Mouse (Mus musculus) liver, embryonic 14.5 days (tissue): ENCODE results near the gene BC053393. TPM values are rescaled to one million over a fixed set of nuclear protein-coding genes. Genes with fewer than 3 reads are reported as not detected.

Source experiments
- ATAC-seq: fragments of 200-750 bp; cut with Nextera tagmentation; 2 replicates; pipeline ENCODE4 v1.8.0; 2017; ENCODE audit warnings: moderate number of reproducible peaks, mild to moderate bottlenecking, moderate library complexity; ENCODE audit not compliant: insufficient read depth
- DNase-seq, 3 experiments: peaks; one replicate each; pipeline ENCODE4 v3.0.0-alpha.2; 2012 to 2013; ENCODE audit warnings: low read depth in 3 of 3, low spot score in 3 of 3
- H3K27ac ChIP-seq: fragments of 300-500 bp; sonication (generic); 2 replicates; pipeline ENCODE4 v1.5.1; 2014; ENCODE audit warnings: moderate library complexity, mild to moderate bottlenecking, control low read depth, inconsistent platforms
- H3K27me3 ChIP-seq: fragments of 300-500 bp; sonication (generic); 2 replicates; pipeline ENCODE4 v1.6.1; 2014; ENCODE audit warnings: mild to moderate bottlenecking, low read length, moderate library complexity; ENCODE audit not compliant: control insufficient read depth, insufficient read depth
- H3K36me3 ChIP-seq: fragments of 300-500 bp; sonication (generic); replicated peaks from 2 replicates; pipeline ENCODE4 v1.6.1; 2014; ENCODE audit warnings: low read depth; ENCODE audit not compliant: control insufficient read depth, insufficient read depth
- H3K4me1 ChIP-seq, 2 experiments: fragments of 200-500 bp in 1 of 2; fragments of 300-500 bp in 1 of 2; sonication (generic) in 1 of 2; replicated peaks; 2 replicates each; pipeline ENCODE4 v1.6.1; 2012 to 2014; ENCODE audit warnings: antibody characterized with exemption in 1 of 2, inconsistent platforms in 1 of 2, low read length in 1 of 2; ENCODE audit not compliant: control insufficient read depth in 2 of 2, insufficient read depth in 2 of 2
- H3K4me2 ChIP-seq: fragments of 300-500 bp; sonication (generic); 2 replicates; pipeline ENCODE4 v1.6.1; 2014; ENCODE audit warnings: low read depth, mild to moderate bottlenecking, control low read depth, moderate library complexity
- H3K4me3 ChIP-seq, 2 experiments: fragments of 200-500 bp in 1 of 2; fragments of 300-500 bp in 1 of 2; sonication (generic) in 1 of 2; 2 replicates each; pipeline ENCODE4 v1.5.1; 2012 to 2014; ENCODE audit warnings: low read depth in 2 of 2, low read length in 2 of 2, mild to moderate bottlenecking in 2 of 2, control low read depth in 1 of 2, inconsistent platforms in 1 of 2, moderate library complexity in 1 of 2; ENCODE audit not compliant: insufficient read depth in 1 of 2
- H3K9ac ChIP-seq: fragments of 300-500 bp; sonication (generic); replicated peaks from 2 replicates; pipeline ENCODE4 v1.6.1; 2014; ENCODE audit warnings: mild to moderate bottlenecking, control low read depth, moderate library complexity
- H3K9me3 ChIP-seq: fragments of 300-500 bp; sonication (generic); 2 replicates; pipeline ENCODE4 v1.6.1; 2016; ENCODE audit warnings: low read length, mixed read lengths; ENCODE audit not compliant: control insufficient read depth
- CTCF ChIP-seq: IDR thresholded peaks from 2 replicates; pipeline ENCODE4 v1.5.1; 2016; ENCODE audit warnings: antibody characterized with exemption, low read depth, control low read depth
- EP300 ChIP-seq: IDR thresholded peaks from 2 replicates; pipeline ENCODE4 v1.6.1; 2016; ENCODE audit warnings: antibody characterized with exemption, low read depth
- WGBS: fragments of 180-500 bp; shearing (Covaris S2); extraction: QIAGEN DNeasy Blood & Tissue Kit; methylation state at CpG from one replicate; pipeline ENCODE4 v1.1.7; 2014; ENCODE audit not compliant: insufficient replicate concordance; 5-methylcytosine and 5-hydroxymethylcytosine counted together
- polyA plus RNA-seq, 2 experiments: library from polyadenylated mRNA; depleted of rRNA in 1 of 2; stranded (reverse) in 1 of 2; unstranded in 1 of 2; fragments of >200 nt; fragmentation: Nextera tagmentation in 1 of 2; extraction: Ambion mirVana in 1 of 2; gene quantifications; 2 replicates each; pipeline versions ENCODE4 v1.2.1 to v1.2.3; 2012 to 2014

The BC053393 gene
- polyA plus RNA-seq, 2 experiments, result not detected

GRCm38 (mm10) chr11:46543530-46543929 lies 27.8 kb upstream of the BC053393 start:
- WGBS, result 75% methylated on average over 2 of the region's 2 CpGs
- no peak for TF ChIP-seq EP300
- no peak for TF ChIP-seq CTCF
- H3K27me3 ChIP-seq, result no peaks in the 10 kb centered on the region
- H3K36me3 ChIP-seq, result no peaks in the 10 kb centered on the region
- no peaks in the 10 kb centered on the region for H3K9me3 ChIP-seq
- no peaks in the 10 kb centered on the region for H3K4me1 ChIP-seq
- H3K4me3 ChIP-seq, result no peak overlapping the region
- no peak overlapping the region for H3K27ac ChIP-seq
- DNase-seq (no peak), ATAC-seq (no peak)
- H3K9ac ChIP-seq, result no peak overlapping the region
- no peak overlapping the region for H3K4me2 ChIP-seq

GRCm38 (mm10) chr11:46549721-46550120 lies 21.6 kb upstream of the BC053393 start:
- Histone ChIP-seq H3K36me3 (no peaks in the 10 kb centered on the region), H3K9ac (no peak overlapping the region), H3K4me3 (no peak overlapping the region), H3K27ac (no peak overlapping the region), H3K4me1 (no peaks in the 10 kb centered on the region), H3K4me2 (no peak overlapping the region), H3K9me3 (no peaks in the 10 kb centered on the region), H3K27me3 (no peaks in the 10 kb centered on the region)
- 51% methylated on average over 4 of the region's 4 CpGs for WGBS
- TF ChIP-seq CTCF, result no peak
- ATAC-seq (no peak), DNase-seq (no peak)

- Histone ChIP-seq H3K9ac (no peak overlapping the region), H3K36me3 (no peaks in the 10 kb centered on the region), H3K4me2 (no peak overlapping the region), H3K27ac (no peak overlapping the region), H3K27me3 (no peaks in the 10 kb centered on the region), H3K9me3 (no peaks in the 10 kb centered on the region), H3K4me1 (no peaks in the 10 kb centered on the region), H3K4me3 (no peak overlapping the region)
- ATAC-seq (no peak), DNase-seq (no peak)
- WGBS, result 72% methylated on average over 3 of the region's 3 CpGs
- no peak for TF ChIP-seq CTCF
- no peak for TF ChIP-seq EP300
Measured at GRCm38 (mm10) chr11:46552741-46553140, 18.6 kb upstream of the BC053393 start.

- TF ChIP-seq CTCF (no peak), EP300 (no peak)
Measured at GRCm38 (mm10) chr11:46561096-46561495, 10.2 kb upstream of the BC053393 start.

GRCm38 (mm10) chr11:46564671-46565070 lies 6.7 kb upstream of the BC053393 start:
- no peaks in the 10 kb centered on the region for H3K27me3 ChIP-seq
- WGBS, result 35% methylated on average over 1 of the region's 1 CpGs
- no peaks in the 10 kb centered on the region; a peak in 1 of 4 replicates for H3K4me1 ChIP-seq
- TF ChIP-seq EP300, result no peak
- TF ChIP-seq CTCF, result no peak
- H3K9ac ChIP-seq, result no peak overlapping the region
- H3K9me3 ChIP-seq, result no peaks in the 10 kb centered on the region
- no peak overlapping the region for H3K4me2 ChIP-seq
- no peak overlapping the region for H3K27ac ChIP-seq
- no peak overlapping the region for H3K4me3 ChIP-seq
- no peak for DNase-seq
- no peak for ATAC-seq
- no peaks in the 10 kb centered on the region for H3K36me3 ChIP-seq

More at GRCm38 (mm10) chr11:46561096-46561495, 10.2 kb upstream of the BC053393 start:
- H3K4me1 ChIP-seq, result no peaks in the 10 kb centered on the region; a peak in 1 of 4 replicates
- no peak overlapping the region for H3K27ac ChIP-seq
- H3K4me2 ChIP-seq, result no peak overlapping the region
- 60% methylated on average over 4 of the region's 4 CpGs for WGBS
- DNase-seq (no peak), ATAC-seq (no peak)
- H3K36me3 ChIP-seq, result no peaks in the 10 kb centered on the region
- H3K4me3 ChIP-seq, result no peak overlapping the region
- no peaks in the 10 kb centered on the region for H3K27me3 ChIP-seq
- no peaks in the 10 kb centered on the region for H3K9me3 ChIP-seq
- no peak overlapping the region for H3K9ac ChIP-seq
